Mouse (Mus musculus) megakaryocyte, adult 5-6 weeks (primary cell): ENCODE results near the gene Racgap1. TPM values are rescaled to one million over a fixed set of nuclear protein-coding genes. Genes with fewer than 3 reads are reported as not detected.

Experiments used
- ATAC-seq: 2 replicates; pipeline ENCODE4 v1.8.0; 2016; ENCODE audit warnings: mild to moderate bottlenecking, inconsistent platforms; ENCODE audit not compliant: poor library complexity, severe bottlenecking
- total RNA-seq, 2 experiments: library from RNA; stranded (forward) in 1 of 2; stranded (reverse) in 1 of 2; fragments of 153-499, 151-499 nt in 1 of 2; fragments of 221-1000, 200-1000 nt in 1 of 2; gene quantifications; 2 replicates each; pipeline versions ENCODE4 v1.2.3 to v1.2.4; 2015 to 2017

The Racgap1 gene
- total RNA-seq (2015) (136 and 140 TPM in 2 replicates), total RNA-seq (2017) (184 and 201 TPM in 2 replicates)

GRCm38 (mm10) chr15:99651163-99651872 is at the start of gene Racgap1:
TSS of gene Racgap1 (minus strand) at chr15:99651656.
- peak; percentile 93 for ATAC-seq

DNA sequence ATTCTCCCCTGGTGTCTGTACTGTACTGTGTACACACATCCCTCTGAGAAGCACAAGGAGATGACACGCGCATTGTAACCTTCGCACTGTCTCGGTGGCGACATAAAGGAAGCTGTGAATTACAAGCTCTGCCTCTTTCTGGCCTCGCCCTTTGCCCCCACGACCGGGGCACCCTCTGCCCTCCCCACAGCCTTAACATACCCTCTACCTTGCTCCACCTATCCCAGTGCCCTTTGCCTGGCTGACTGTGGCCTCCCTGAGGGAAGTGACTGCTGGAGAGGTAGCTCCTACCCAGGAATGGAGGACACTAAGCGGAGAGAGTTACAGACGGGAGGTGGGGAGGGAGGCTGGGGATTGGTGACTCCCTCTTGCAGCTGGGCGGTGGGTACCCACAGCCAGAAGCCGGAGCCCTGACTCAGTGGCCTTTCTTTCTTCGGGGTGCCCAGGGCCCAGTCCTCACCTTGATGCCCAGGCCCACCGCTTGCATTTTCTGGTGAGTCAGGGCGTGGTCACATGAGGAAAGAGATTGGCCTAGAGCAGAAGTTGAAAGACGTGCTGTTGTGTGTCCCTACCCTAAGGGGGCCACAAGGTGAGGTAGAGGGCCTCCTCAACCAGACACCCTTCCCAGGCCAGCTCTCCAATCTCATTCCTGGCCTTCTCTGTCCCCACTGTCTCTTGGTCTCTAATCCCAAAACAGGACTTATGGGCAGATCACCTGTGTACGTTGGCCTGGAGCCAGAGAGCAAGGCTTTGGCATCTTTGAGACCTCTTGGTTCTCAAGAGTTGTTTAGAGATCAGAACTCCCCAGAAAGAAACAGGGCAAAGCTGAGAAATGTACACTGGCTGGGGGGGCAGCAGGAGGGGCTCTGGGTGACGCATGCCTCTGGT is 49.0 kb upstream of the Racgap1 start:
- ATAC-seq: no peak

DNA sequence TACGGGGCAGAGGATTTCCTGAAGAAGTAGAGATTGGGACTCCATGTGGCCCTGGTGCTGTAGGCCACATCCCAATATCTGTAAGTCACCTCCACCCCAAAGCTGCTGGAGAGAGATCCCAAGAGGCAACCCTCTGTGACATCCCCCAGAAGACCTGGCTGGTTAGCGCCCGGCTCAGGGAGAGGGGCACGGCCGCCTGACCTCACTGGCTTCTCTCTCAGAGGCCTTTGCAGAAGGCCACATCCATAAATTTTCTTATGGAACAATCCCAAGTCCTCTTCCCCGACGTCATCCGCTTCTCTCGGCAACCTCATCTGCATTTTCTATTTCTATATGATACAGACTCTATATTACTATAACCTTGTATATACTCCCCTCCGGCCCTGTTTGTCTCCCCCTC is 48.3 kb upstream of the Racgap1 start:
- no peak for ATAC-seq

- ATAC-seq: 0 out of 2 replicates have a peak, but pooled peaks have one; percentile 22
Observed at GRCm38 (mm10) chr15:99698533-99699085, 47.2 kb upstream of the Racgap1 start.

DNA sequence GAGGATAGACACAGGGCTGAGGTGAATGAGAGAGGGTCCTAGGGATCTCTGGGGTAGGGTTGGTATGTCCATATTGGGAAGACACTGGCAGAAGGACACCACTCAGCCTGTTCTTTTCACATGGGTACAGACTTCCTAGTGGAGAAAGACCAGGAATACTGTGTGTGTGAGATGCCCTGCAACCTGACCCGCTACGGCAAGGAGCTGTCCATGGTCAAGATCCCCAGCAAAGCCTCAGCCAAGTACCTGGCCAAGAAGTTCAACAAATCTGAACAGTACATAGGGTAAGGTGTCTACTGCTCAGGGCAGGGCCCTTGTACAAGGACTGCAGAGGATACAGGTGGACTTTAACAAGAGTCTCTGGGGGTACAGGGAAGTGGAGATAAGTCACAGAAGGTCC is 45.9 kb upstream of the Racgap1 start:
- no peak for ATAC-seq

GRCm38 (mm10) chr15:99691976-99692375 is 40.5 kb upstream of the Racgap1 start:
- no peak for ATAC-seq

DNA sequence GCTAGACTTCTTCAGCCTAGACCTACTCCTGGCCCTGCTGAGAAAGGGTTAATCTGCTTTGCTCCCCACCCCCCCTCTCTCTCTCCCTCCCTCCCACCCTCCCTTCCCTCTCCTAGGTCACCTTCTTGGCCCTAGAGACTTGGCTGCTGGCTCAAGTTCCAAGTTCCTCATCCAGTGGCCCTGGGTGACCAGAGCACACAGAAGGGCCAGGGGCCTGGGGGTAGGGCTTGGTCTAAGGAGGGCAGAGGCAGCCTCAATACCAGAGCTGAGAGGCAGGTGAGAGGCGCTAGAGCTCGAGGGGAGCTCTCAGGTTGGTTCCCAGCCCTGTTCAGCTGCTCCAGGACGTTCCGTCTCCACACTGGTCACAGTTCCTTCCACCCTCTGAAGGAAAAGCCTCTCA is 39.5 kb upstream of the Racgap1 start:
- ATAC-seq: no peak

DNA sequence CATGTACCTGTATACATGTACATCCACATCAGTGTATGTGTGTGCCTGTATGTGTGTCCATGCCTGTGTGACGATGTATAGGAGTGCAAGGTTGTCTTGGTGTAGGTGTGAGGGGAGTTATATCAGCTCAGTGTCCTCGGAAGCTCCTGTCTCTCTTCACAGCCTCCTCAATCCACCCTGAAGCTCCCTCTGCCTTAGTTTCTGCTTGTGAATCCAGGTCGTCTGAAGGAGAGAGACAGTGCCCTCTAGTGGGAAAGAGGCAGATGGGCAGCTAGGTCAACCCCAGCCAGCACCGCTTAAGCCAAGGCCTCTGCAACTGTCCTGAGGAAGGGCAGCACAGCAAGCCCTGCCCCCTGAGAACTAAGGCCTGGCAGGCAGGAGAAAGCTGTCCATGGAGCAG is 37.3 kb upstream of the Racgap1 start:
- ATAC-seq: peak; percentile 93

- ATAC-seq: no peak
Observed at GRCm38 (mm10) chr15:99684156-99684555, 32.7 kb upstream of the Racgap1 start.

DNA sequence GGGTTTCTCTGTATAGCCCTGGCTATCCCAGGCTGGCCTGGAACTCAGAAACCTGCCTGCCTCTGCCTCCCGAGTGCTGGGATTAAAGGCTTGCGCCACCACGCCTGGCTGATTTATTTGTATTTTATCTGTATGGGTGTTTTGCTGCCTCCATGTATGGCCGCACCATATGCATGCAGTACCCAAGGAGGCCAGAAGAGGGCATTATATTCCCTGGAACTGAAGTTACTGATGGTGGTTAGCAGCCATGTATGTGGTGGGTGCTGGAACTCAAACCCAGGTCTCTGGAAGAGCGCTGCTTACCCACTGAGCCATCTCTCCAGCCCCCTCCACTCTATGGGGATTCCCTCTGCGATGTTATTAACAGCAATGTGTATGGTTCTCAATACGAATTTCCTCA is 31.4 kb upstream of the Racgap1 start:
- peak; percentile 52 for ATAC-seq

- no peak for ATAC-seq
Observed at GRCm38 (mm10) chr15:99679008-99679407, 27.6 kb upstream of the Racgap1 start.

DNA sequence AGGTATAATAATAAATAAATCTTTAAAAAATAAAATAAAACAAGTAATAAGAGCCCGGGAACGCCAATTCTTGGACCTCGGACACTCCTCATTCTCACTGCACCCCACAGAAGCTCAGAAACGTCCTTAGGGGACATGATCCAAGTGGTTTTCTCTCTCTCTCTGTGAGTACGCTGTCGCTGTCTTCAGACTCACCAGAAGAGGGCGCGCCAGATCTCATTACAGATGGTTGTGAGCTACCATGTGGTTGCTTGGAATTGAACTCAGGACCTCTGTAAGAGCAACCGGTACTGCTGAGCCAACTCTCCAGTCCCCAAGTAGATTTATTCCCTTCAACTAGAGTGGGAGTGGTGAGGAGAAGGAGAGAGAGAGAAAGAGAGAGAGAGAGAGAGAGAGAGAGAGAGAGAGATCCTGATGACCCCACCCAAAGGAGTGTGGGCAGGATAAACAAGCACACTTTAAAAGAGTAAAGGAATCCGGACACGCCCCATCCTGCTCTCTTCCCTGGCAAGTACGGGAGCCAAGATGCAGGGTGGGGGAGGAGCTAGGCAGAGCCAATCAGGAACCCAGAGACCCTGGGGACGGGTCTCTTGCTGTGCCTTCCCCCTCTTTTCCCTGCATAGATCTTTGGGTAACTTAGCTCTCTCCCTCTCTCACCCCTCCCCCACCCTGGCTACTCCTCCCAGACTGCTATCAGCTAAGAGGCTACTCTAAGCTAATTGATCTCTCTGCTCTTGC is 26.8 kb upstream of the Racgap1 start:
- no peak for ATAC-seq

DNA sequence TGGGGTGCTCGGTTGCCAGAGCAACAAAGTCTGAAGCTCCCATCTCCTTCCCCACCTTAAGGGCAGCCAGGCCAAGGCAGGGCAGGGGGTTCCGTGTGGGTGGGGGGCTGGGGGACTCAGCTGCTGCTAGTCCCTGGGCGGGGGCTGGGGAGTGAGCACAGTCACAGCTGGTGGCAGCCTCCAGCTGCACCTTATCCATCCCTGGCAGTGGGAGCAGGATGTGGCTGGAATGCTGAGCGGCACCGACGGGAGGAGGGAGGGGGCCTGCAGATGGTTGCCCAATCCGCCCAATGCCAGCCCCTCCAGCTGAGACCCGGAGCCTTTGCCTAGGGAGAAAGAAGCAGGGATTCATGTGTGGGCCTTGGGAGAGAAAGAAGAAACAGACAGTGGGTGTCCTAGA is 25.6 kb upstream of the Racgap1 start:
- no peak for ATAC-seq

- ATAC-seq: no peak
Observed at GRCm38 (mm10) chr15:99674866-99675265, 23.4 kb upstream of the Racgap1 start.

- ATAC-seq: no peak
Observed at GRCm38 (mm10) chr15:99671783-99672182, 20.3 kb upstream of the Racgap1 start.

DNA sequence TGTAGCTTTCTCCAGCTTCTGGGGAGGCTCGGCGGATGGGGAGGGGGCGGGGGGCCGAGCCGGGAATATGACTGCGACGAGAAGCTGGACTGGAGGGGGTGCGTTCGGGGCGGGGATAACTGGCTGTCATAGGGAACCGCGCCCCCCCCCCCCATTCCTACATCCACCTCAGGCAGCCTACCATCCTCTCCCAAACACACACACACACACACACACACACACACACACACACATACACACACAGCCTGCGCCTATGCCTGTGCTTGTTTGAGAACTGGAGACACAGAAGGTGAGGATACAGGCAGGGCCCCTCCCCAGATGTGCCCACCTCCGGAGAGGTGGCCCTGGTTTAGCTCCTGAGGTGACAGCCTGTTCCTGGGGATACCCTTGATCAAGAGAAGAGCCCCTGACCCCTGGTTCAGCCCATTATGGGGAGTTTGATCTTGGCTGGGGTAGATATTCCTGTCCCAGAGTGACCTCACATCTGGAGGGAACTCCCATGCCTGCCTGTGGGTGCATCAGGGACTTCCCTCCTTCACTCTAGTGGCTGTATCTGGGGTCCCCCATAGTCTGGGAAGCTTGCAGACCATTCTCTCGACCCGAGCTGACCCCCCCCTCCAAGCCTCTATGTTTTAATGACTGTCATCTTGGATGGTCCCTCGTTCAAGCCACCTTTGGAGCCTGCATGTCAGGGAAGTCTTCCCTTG is 19.7 kb upstream of the Racgap1 start:
- no peak for ATAC-seq

DNA sequence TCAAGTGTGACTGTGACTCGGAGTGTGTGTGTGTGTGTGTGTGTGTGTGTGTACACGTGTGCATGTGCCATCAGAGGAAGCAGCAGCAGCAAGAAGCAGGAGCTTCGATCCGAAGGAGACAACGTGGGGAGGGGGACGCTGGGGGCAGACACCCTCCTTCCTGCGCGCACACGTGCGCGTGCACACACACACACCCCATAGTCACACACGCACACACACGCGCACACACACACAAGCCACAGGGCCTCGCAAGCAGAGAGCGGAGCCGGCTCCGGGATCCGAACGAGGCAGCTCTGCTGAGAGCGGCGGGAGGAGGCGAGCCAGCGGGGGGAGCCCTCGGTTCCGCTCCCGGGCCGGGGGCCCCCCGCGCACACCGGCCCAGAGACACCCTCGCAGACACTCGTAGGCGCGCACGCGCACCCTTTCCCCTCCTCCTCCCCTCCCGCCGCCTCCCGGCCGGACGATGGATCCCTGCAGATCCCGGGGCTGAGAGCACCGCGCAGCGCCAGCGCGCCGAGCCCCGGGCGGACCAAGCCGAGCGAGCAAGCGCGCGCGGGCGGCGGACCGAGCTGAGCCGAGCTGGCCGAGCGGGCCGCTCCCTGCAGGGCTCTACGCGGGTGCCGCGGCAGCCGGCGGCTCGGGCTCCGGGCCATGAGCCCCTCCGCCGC is 18.8 kb upstream of the Racgap1 start, which contains the start of gene Asic1:
Gene Asic1, plus strand, starts transcription at position 215 of the 668 bp plus-strand sequence.
- no peak for ATAC-seq

GRCm38 (mm10) chr15:99669392-99669791 is 17.9 kb upstream of the Racgap1 start:
- ATAC-seq: no peak

DNA sequence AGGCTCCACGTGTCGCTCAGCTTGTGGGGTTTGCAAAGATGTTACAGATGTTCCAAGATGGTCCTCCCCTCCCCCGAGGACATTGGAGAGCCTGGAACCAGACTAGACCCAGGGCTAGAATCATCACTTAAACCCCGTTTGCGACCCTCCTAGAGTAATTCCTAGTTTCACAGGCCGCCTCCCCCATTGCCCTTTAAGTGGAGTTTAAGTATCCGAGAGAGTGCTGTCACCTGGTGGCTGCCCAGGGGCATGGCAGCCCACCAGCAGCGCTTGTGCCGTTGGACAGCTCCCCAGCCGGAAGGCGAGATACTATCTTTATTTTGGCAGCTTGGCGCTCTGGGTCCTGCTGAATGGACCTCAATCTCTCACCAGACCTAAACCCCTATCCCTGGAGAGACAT is 17.4 kb upstream of the Racgap1 start:
- ATAC-seq: peak; percentile 73

DNA sequence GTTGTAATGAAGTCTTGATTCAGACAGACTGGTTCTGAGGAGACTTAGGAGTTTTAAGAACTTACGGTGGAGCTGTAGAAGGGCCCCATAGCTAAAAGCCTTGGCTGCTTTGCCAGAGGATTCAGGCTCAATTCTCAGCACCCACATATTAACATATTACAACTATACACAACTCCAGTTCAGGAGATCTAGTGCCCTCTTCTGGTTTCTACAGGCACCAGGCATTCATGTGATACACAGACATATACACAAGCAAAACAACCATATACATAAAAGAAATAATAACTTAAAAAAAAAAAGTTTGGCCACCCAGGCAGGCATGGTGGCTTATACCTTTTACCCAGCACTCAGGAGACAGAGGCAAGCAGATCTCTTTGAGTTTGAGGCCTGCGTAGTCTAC is 16.1 kb upstream of the Racgap1 start:
- no peak for ATAC-seq
